Mouse (Mus musculus): Measurements from ENCODE around the gene Abca2.

The Abca2 gene

DNA sequence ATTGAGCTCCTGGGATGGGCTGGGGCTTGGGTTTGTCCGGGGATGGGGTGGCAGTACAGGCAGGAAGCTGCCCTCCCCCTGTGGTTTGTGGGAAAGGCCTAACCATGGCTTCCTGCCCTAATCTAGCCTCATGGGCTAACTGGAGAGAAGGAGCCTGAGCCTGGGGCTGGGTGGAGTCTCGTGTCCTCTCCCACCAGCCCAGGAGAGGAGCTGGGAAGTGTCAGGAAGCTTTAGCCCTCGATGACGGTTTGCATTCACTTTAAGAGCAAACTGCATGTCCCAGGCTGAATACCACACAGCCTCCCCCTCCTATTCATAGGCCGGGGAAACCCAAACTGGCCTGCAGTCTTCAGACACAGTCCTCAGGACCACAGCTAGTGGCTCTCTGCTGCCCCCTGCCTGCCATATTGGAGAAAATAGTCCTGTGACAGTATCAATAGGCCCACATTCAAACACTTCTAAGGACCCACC, 1.7 kb upstream of the Abca2 start:
- DNase-seq: peak; percentile 79

DNA sequence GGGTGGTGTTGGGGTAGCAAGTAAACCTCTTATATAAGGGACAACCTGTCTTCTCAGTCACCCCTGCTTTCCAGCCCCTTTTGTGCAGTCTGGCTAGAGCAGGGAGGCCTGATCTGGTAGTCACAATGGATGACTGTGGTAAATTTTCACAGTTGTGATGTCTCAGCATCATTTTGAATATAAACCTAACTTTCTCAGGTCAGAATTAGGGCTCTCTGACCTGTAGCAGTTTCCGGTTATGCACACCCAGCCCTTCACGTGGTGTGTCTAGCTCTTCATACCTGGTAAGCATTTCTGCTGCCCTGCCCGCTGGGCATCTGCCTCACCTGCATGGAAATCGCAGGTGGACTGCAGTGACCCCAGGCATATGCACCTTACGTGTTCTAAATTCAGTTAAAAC, 1.2 kb upstream of the Abca2 start:
- no peak for DNase-seq

DNA sequence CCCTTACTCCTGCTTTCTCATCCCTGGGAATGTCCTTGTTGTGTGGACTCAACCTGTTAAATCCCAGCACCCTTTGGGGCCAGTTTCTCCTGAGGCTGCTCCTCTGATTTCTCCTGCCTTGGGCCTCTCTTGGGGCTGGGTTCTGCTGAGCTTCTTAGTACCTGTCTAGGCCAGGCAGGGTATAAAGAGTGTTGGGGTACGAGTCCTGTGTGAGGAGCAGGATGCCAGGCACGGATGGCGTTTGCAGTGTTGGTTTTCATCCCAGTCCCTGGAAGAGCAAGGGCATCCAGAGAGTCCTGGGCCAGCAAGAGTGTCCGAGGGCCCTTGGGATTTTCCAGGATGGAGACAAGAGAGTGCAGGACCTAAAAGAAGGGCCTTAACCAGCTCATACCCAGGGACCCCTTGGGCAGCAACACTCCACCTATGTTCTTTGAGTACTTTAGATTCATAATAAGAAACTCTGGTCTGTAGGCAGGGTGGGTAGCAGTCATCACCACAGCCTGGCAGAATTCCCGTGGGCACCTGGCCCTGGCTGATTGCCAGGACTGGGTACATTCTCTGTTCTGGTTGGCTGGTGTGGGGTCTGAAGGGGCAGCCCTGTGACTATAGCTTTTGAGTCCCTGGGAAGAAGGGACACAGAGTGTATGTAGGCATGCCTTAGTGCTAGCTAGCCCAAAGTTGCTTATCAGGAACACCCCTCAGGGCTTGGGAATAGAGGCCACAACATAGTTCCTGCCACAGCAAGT, 1.1 kb downstream of the Abca2 start:
- DNase-seq: peak; percentile 34

DNA sequence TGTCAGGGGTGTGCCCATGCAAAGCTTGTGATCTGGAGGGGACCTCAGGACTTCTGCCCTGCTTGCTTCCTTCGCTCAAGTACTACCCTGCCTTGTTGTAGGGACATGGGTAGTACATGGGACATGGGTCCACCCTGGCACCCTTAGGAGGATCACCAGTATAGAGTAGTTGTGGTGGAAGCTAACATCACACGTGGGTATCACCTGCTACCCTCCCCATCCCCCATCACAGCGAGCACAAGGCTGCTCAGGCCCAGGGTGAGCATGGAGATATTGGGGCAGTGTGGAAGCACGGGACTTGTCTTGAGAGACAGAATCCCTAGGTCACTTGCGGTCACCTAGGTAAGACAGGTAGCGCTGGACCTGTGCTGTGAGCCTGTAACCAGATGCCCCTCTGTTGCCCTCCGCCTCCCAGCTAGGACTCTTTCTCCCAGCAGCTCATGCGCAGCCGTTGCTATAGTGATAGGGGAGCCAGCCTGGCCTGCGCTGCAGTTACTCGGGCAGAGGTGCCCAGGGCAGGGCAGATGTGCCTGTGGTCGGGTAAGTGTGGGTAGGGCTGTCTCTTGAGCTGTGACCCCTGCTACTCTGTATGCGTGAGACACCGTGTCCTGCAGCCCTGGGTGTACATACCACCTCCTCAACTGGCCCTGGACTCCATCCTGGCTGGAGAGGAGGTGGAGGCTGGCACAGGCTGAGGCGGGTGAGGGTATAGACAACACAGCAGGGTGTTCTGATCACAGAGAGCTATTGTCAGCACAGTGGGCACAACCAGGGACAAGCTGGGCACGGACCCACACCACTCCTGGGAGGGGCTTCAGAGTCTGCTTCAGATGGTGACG, 2.1 kb downstream of the Abca2 start:
- peak; percentile 42 for DNase-seq

DNA sequence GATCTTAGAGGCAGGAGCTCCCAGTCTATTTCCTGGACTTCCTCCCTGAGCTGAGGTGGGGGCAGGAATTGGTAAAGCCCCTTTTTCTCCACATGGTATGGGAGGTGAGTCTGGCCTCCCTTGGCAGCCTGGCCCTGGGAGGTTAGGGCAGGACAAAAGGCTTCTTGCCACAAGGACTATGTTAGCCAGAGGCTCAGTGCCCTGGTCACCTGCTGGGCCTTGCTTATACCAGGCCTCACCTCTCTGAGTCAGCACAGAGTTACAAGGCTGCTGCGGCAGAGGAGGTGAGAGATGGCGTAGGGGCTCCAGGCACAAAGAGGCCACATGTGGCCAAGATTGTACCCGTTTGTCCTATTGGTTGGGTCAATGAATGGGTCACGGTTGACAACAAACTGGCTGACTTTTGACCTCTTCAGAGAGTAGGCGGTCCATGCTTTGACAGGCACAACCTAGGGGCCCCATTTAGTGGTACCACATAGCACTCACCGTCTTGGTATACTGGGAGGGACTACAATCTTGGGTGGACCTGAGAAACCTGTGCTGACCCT, 2.9 kb downstream of the Abca2 start:
- DNase-seq: no peak

DNA sequence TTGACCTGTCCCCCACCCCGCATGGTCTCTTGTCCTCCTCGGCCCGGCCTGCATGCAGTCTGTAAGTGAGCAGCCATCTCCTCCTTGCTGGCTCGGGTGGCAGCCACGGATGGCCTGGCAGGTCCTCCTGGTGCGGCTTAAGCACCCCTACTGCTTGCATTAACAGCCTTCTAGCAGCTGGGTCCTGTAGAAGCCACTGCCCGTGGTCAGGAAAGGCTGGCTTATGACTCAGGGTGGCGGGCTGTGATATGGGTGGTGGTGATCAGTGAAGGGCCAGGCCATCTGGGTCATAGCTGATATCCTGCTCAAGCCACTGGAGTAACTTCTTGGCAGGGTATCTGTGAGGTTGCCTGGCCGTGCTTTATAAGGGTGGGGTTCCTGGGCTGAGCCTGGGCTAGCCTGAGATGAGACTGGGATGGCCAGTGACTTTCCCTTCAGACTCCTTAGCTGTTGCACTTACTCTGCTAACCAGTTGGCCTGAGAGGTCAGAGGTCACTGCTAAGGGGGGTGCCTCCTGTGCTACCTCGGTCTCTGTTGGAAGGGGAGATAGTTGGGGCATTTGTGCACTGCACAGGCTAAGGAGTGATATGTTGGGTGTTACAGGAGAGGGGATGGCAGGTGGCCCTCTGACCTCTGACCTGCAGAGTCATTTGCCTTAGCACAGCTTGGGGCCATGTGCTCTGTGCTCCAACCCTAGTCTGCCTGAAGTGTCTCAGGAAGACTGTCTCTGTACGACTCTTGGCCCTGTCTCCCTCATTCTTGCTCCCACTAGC, 4.0 kb downstream of the Abca2 start:
- DNase-seq: no peak

DNA sequence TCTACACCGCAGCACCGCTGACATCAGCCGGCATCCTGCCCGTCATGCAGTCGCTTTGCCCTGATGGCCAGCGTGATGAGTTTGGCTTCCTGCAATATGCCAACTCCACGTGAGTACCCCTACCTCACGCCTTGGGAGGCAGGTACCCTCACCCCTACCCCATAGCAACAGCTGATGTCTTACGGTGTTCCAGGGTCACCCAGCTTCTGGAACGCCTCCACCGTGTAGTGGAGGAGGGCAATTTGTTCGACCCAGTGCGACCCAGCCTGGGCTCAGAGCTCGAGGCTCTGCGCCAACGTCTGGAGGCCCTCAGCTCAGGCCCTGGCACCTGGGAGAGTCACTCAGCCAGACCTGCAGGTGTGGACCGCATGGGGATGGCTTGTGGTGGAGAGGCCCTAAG, 4.6 kb downstream of the Abca2 start:
- DNase-seq: no peak

DNA sequence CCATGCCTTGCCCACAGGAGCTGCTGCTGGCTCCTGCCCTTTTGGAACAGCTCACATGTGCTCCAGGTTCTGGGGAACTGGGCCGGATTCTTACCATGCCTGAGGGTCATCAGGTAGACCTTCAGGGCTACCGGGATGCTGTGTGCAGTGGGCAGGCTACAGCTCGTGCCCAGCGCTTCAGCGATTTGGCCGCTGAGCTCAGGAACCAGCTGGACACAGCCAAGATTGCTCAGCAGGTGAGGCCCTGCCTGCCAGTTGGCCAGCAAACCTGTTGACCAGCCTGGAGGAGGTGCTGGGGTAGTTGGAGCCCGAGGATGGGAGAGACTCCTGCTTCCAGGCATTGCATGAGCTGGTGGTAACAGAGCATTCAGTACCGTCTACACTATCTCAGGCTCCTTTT, 5.8 kb downstream of the Abca2 start:
- no peak for DNase-seq

DNA sequence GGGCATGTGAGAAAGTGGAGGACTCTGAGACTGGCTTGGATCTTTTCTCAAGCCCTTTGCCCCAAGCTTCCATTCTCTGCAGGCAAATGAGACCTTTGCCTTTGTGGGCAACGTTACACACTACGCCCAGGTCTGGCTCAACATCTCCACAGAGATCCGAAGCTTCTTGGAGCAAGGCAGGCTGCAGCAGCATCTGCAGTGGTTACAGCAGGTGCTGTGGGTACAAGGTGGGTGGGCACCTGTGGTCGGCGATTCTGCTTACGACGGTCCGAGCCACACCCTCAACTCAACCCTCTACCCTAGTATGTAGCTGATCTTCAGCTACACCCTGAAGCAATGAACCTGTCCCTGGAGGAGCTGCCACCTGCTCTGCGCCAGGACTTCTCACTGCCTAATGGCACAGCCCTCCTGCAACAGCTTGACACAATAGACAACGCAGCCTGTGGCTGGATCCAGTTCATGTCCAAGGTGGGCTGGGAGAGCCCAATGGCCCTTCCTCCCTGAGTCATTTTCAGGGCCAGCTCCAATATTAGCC, 7.8 kb downstream of the Abca2 start:
- DNase-seq: no peak

DNA sequence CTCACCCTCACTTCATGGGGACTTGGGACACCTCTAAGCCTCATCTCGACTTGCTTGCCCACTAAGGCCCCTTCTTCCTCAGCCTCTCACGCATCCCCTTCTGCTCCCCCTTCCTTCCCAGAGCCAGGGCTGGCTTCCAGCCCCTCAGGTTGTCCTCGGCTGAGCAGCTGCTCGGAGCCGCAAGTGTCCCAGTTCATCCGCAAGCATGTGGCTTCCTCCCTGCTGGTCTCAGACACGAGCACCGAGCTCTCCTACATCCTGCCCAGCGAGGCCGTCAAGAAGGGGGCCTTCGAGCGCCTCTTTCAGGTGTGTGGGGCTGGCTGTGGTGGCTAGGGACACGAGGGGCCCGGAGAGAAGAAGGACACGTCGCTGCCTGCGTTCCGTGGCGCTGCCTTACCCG, 12.6 kb downstream of the Abca2 start:
- DNase-seq: no peak

DNA sequence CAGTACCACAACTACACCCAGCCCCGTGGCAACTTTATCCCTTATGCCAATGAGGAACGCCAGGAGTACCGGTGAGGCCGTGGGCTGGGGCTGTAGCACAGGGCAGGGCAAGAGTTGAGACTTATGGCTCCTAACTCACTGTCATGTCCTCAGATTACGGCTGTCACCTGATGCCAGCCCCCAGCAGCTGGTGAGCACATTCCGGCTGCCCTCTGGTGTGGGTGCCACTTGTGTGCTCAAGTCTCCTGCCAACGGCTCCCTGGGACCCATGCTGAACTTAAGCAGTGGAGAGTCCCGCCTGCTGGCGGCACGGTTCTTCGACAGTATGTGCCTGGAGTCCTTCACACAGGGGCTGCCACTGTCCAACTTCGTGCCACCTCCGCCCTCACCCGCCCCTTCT, 14.2 kb downstream of the Abca2 start:
- DNase-seq: no peak

DNA sequence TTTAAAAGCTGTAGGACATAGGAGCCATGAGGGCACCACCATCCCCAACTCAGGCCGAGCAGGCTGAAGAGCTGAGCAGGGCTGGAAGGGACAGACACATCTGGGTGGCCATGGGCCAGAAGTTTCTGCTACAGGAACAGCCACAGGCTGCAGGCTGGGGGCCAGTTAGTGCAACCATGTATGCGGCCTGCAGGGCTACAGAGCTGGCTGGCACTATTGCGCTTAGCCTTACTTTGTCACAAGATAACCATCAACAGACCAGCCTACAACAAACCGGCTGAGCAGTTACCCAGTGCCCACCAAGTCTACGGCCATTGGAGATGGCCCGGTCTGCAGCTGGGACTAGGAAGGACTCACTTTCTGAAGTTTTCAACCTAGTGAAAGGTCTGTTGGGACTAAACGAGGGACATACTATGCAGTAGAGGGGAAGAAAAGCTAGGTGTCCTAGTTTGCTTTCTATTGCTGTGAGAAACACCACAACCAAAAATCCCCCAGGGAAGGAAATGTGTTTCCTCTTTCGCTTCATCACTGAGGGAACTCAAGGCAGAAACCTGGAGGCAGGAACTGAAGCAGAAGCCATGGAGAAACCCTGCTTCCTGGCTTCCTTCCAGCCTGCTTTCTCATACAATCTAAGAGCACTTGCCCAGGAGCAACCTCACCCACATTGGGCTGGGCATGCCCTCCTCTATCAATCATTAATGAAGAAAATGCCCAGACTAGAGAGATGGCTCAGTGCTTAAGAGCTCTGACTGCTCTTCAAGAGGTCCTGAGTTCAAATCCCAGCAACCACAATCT, 22.5 kb downstream of the Abca2 start:
- no peak for DNase-seq

DNA sequence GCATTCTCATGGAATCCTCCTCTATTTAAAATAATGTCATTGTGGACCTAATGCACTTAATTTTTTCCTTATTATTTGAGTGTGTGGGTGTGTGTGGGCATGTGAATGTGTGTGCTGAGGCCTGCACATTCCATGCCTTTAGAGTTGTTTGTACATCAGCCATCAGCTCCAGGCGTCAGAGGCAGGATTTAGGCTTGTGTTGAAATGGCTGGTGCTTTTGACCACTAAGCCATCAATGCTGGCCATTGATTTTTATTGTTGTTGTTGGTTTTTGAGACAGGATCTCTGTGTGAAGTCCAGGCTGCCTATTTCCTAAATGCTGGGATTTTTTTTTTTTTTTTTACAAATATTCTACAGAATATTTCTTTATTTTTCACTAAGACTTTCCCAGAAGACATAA, 24.4 kb downstream of the Abca2 start:
- DNase-seq: no peak

DNA sequence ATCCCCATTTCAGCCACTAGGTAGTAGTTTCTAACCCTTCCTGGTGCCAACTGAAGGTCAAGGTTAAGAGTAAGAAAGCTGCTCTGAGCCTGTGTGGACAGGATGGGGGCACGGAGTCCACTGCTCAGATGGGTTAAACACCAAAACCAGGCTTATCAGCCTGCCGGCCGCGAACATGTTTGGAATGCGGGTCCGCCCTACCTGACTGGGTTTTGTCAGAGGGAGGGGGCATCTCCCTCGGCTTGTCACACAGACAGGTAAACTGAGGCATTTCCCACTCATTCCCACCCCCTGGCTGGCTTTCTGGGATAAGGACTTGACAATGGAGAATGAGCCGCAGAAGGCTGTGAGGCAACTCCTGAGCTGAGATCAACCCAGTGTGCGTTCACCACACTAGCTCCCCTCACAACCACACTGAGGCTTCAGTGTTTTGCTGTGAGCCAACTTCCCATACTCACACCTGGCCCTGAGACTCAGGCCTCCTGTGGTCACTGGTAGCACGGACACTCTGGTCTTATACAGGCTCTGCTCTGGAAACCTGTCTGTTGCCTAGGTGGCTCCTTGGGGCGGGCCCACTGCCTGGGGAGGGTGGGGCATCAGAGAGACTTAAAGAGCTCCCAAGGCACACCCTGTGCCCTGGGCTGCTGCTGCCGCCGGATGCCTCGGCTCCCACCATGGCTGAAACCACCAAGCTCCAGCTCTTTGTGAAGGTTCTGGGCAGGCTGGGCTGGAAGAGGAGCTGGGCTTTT, 27.9 kb downstream of the Abca2 start, which contains the start of gene Clic3:
TSS of gene Clic3 (plus strand) at position 634 of the 749 bp plus-strand sequence.
- no peak for DNase-seq

DNA sequence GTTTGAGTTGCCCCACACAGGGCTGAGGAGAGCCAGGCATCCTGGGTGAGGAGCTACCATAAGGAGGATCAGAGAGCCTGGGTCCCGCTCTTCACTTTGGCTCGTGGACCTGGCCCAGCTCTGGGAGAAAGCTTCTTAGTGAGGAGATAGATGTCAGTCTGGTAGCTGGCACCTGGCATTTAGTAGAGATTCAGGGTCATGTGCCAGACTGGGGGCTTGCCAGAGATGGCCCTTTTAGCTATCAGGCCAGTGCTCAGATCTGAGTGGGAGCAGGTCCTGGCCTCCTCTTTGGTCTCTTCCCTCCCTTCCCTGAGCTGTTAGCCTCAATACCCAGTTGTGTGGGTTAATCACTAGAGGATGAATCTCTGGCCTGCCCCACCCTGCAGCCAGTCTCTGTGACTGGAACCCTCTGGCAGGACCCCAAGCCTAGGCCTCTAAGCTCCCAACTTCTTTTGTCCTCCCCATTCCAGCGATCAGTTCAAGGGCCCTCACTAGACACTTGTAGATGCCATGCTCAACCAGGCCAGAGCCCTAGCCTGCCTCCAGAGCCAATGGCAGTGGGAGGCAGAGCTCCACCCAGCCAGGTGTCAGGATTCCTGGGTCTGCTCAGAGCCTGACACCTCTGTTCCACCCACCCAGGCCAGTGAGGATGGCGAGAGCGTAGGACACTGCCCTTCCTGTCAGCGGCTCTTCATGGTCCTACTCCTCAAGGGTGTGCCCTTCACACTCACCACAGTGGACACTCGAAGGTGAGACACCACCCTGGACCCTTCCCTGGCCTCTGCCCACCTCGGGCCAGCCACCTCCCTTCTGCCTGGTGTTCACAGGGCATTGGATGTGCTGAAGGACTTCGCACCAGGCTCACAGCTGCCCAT, 28.8 kb downstream of the Abca2 start:
- DNase-seq: no peak

DNA sequence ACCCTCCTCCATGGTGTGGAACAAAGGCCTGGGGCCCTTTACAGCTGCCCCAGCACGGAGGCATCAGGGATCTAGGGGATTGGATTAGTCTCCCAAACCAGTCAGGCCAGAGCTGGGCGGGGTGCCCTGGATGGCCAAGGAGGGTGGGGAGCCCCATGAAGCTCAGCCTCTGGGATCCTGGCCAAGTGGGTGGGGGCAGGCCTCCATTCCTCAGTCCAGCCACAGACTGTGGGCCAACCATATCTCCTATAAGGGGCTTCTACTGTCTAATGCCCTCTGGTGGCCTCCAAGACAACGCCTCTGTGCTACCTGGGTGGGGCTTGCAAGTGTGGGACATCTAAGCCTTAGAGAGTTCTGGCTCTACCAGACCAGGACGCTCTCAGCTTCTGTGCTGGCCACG, 30.4 kb downstream of the Abca2 start:
- no peak for DNase-seq

DNA sequence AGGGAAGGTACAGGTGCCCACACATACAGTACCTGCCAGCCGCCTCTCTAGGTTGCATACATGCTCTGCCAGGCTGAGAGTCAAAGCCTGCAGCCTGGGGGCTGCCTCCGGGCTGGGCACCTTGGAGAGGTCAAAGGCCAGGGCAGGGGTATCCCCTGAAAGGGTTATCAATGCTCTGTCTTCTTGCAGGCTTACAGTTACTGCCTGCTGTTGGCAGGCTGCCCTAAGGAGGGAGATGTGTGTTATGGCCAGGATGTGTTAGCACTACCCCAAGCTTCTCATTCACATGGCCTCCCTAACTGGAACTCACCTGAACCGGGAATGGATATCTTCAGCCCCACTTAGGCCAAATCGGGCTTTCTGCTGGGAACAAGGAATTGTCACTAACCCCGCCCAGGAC, 31.6 kb downstream of the Abca2 start:
- DNase-seq: peak; percentile 35

DNA sequence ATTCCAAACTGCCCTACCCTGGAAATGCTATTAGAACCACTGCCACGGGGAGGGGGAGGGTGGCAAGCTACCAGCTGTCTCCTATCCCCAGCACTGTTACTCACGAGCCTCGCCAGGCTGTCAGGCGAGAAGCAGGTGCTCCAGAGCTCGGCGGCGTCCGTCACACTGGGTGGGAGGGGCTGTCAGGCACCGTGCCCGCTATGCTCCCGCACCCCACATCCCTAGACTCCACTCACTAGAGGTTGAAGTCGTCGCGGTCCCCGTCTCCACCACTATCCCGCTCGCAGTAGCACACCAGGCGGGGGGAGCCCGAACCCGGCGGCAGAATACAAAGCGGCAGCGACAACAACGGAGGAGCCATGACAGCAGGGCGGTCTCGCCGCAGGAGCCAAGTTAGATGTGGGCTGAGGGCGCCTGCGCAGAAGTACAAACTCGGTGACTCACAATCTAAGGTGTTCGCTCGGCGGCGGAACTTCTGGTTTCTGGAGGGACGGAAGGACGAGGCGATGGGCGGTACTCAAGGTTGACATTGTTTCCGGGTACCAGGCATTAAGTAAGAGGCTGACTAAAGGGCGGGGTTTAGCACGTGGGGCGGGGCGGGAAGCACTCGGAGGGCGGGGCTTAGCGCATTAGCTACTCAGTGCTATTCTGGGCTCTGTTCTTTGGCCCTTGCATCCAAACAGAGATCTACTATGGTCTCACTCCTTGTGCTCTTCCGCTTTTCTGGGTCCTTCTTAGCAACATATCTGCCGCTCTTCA, 32.2 kb downstream of the Abca2 start, which contains the start of gene Paxx:
TSS of gene Paxx (minus strand) at position 544 of the 759 bp plus-strand sequence.
- DNase-seq: peak; percentile 93

DNA sequence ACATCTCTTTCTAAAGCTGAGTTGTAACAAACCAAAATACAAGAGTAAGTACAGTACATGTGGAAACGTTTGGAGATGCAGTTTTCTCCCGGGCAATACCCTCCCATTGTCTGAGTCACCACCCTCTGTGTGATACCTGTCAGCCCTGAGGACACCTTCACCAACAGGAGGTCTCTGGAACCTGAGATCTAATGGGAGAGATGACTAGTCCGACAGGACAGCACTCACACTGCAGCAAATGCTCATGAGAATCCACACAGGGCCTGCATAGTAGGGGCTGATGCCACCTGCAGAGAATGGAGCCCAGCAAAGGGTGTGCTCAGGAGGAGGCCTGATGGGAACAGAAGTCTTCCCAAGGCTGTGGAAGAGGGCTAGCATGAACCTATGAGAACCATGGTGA, 32.9 kb downstream of the Abca2 start:
- DNase-seq: no peak
